Mouse (Mus musculus) right cerebral cortex, postnatal 25 days (tissue): ENCODE results near the gene Cwc15.
A peak's percentile ranks its signal among the peaks of the same experiment; 100 is the strongest.

ENCODE experiments used
- DNase-seq: peaks from one replicate; pipeline ENCODE4 v3.0.0; 2022

The Cwc15 gene

DNA sequence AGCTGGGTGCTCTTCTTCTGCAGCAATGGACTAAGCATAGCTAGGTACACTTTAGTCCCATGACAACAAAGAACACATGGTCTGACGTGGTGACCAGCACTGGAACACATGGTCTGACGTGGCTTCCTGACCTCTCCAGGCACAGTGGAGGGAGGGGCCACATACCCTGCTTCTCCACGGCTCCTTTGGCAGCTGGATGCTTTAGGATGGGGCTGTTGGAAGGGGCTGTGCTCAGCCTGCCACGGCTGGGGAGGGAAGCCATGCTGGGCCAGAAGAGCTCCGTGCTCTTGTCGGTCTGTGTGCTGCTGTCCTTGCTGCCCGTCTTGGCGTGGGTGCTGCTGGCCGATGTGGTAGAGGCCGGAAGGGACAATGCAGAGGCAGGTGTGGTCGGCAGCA is 47.9 kb downstream of the Cwc15 start:
- no peak for DNase-seq

DNA sequence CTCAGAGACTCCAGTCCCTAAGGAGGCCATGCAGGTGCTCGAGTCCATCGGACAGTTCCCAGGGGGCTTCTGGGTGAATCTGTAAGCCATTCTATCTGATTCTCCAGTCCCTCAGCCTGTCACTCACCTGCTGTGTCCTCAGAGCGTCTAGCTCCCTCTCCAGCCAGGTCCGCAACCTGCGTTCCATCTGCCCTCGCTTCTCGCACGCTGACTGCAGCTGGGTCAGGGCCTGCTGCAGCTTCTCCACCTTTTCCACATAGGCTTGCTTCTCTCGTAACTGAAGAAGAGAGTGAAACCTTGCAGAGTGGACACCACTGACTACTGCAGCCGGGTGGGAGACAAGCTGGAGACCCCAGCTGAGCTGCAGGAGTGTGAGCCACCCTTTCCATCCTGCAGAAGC is 57.9 kb downstream of the Cwc15 start:
- no peak for DNase-seq

DNA sequence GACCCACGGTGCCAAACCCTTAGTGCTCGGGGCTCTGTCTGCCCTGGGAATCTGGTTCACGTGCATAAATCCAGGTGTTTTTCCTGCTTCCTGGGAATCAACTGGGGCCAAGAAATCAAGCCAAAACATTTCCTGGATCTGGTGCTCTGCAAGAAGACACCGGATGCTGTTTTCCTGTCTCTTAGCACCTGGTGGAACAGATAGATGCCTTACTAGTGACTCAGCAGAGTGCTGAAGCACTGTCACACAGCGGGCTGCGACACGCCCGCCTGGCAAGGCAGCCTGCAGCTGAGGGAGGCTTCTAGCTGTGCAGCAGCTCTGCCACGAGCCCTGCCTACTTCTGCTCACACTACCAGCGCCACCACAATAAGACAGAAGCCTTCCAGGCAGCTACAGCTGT is 59.0 kb downstream of the Cwc15 start:
- peak; percentile 67 for DNase-seq

DNA sequence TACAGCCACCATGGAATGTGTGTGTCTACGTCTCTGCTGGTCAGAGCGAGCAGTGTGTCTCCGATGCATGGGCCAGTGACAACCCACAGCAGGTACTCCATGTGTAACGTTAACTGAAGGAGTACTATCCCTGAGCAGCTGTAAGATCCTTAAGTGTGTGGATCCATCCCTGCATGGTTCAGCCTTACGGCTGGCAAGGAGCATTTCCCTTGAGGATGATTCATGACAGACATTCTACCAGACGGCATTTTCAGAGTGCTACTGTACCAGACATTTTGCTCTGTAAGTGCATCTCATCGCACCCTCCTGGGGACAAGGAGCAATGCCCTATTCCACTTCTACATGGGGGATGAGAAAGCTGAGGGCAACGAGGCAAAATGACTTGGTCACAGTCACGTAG is 59.6 kb downstream of the Cwc15 start:
- no peak for DNase-seq
